Comparison of ENCODE assay signal across 9 mouse cellular contexts in the genomic region with DNA sequence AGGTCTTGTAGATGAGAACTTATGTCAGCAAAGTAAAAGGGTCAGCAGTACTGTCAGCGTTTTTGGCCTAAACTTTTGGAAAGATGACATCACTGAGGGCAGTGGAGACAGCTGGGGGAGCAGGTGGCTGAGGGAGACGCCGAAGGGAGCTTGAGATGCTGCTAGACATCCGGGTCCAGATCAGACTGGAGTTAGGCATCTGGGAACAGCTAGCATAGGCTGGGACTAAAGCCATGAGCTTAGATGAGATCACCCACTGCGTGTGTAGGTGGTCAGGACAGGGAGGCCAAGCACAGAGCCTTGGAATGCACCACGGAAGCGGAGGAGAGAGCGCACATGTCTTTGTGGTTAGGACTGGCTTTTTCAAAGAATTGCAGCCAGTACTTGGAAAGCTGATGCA. TPM values are rescaled to one million over a fixed set of nuclear protein-coding genes. Genes with fewer than 3 reads are reported as not detected.
DNase-seq lines count a peak whose midpoint lies in the region; TF ChIP-seq lines count a peak whose summit lies in the region.
"Had no signal": no experiment of that assay in that cellular context is flagged by ENCODE, and none has a peak within 500 bp of the region (broad histone marks: within the 10 kb centered on the region; RNA-seq: fewer than 3 reads in every experiment).

No protein-coding gene starts in this region.

- peak overlapping the region; percentile 51; the same call in 1 of the 2 replicates for H3K27ac ChIP-seq in layer of hippocampus, adult 2 months
- H3K27ac ChIP-seq: limb, embryonic 12.5 days had no signal

- no peak for TF ChIP-seq CTCF in layer of hippocampus, adult 2 months (conservative IDR thresholded peaks at IDR 0.05)

- DNase-seq in layer of hippocampus, adult 2 months (ENCODE audit: low spot score in 2 of 2), result peak; percentile 25 to 63
- no peak for DNase-seq in layer of hippocampus, postnatal 14 days (ENCODE audit: low spot score in 2 of 2)
- peak; percentile 72 to 78 for DNase-seq in frontal cortex, adult 2 months (ENCODE audit: extremely low spot score in 1 of 2, low spot score in 1 of 2)
- DNase-seq in heart, postnatal 25 days (ENCODE audit: low spot score), result peak; percentile 52
- DNase-seq in right cerebral cortex, postnatal 25 days, result peak; percentile 69
- no peak for DNase-seq in B cell, adult 2 months
- DNase-seq in adrenal gland, adult 8-10 months, result no peak
- no peak for DNase-seq in embryo, embryonic 10 days (ENCODE audit: low spot score)

- intact Hi-C loops in heart, postnatal 25 days (cut with DNase I), result no loop called here

- no peak overlapping the region for H3K4me3 ChIP-seq in layer of hippocampus, adult 2 months
- H3K4me3 ChIP-seq: limb, embryonic 12.5 days had no signal

RNA-seq across cellular contexts. Expression of a gene that starts 41.2 kb away (rescaled TPM):
- 10 to 100 TPM; 20.5 to 22.5 TPM for total RNA-seq in layer of hippocampus, adult 2 months (2021)
- 10 to 100 TPM; 21.7 to 23.5 TPM for total RNA-seq in layer of hippocampus, postnatal 14 days (2021)
- 25.2 and 29.6 TPM in 2 replicates for polyA plus RNA-seq in frontal cortex, adult 2 months (2012; rRNA removed)
- total RNA-seq in heart, postnatal 25 days (2021), result 1 to 10 TPM; 2.8 to 3.0 TPM
- 10 to 100 TPM; 17.8 to 47.6 (median 29.7) TPM for total RNA-seq in adrenal gland, adult 8-10 months (2022)

Comparison
In these comparisons a context has a peak if more than half of its experiments do, and no peak if none do; other contexts are left out.
1. DNase-seq: peak in layer of hippocampus, adult 2 months (2 of 2), frontal cortex, adult 2 months (2 of 2), heart, postnatal 25 days (single experiment) and right cerebral cortex, postnatal 25 days (single experiment); none in layer of hippocampus, postnatal 14 days (0 of 2), B cell, adult 2 months (0 of 2), adrenal gland, adult 8-10 months (single experiment) and embryo, embryonic 10 days (single experiment).
2. RNA of a gene that starts 41.2 kb away (total RNA-seq): 17.8 to 47.6 TPM in adrenal gland, adult 8-10 months, 21.7 to 23.5 TPM in layer of hippocampus, postnatal 14 days and 20.5 to 22.5 TPM in layer of hippocampus, adult 2 months; 2.8 to 3.0 TPM in heart, postnatal 25 days; every median in the first group is over 4 times any median in the second.